Mouse (Mus musculus) thymus, postnatal 4 days (tissue): ENCODE measurements at regions not wholly inside any gene's neighbourhood (a gene's known extent, or its start where the extent isn't known, plus 50 kb on each side); places are given as distances from the start of the nearest gene placed in this dataset.
A peak's percentile ranks its signal among the peaks of the same experiment; 100 is the strongest.

Experiments
- DNase-seq: peaks from one replicate; pipeline ENCODE4 v3.0.0; 2021

DNA sequence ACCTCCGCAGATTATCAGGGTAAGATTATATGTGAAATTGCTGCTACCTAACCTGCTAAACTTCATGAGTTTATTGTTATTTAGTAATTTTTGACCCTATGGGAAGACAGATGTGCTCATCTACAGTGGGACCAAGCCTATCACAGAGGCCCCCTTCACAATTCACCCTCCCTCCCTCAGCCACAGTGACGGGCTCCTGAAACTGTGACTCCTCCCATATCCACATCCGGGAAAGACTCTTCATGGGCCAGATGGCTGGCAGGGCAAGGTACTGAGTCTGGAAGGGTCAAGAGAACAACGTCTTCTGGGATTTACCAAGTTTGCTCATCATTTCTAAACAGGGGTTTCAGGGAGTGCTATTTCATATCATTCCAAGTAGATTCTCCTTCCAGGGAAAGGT, 84.1 kb upstream of the Irs2 start:
- no peak for DNase-seq

GRCm38 (mm10) chr8:11091675-11092345, 83.6 kb upstream of the Irs2 start:
- no peak for DNase-seq

DNA sequence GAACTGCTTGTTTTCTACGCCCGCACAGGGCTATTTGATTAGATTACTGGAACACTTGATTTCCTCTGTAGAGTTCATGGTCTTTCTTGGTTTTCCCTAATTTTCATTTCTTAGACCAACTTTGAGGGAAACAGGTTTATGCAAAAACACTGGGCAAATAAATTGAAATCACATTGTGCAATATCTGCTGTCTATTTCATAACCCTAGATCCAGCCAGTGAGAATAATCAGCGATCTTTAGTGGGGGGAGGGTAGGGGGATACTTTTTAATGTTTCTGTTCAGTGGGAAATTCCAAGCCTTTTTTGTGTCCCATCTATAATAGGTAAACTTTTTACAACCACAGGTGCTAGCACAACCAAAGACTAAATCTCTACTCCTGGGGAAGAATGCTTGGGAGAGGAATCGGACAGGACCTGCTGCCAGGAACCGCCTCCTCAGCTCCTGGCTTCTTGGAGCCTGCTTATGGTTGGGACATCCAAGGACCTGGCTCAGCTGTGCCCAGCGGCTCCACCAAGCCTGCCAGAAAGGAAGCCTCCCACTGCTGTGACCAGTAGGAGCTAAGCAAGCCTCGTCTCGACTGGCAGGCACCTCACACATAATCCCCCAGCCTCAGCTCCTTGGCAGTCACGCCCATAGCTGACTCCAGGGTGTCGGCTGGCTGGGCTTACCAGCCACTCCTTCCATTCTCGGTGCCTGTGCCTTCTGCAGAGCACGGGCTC, 80.8 kb upstream of the Irs2 start:
- no peak for DNase-seq

- no peak for DNase-seq
Measured at GRCm38 (mm10) chr8:11085244-11085643, 77.0 kb upstream of the Irs2 start.

DNA sequence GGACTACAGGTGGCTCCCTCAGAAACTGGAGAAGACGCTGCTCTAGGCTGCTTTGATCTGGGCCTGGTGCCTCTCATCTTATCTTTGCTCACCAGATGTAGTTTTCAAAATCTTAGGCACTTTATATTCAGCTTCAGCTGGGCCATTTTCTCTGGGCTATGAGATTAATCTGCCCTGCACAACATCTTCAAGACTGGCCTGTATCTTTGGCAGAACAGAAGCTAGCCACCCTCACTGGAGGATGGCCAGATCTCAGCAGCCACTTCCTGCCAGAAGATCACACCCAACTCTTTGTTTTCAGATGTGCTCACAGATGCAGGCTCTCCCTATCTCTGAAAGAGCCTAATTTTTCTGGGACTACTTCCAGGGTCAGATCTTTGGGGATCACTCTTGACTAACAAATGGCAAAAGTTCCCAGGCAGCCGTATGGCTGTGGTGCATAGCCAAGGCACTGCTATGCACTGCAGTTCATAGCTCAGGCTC, 75.8 kb upstream of the Irs2 start:
- no peak for DNase-seq

DNA sequence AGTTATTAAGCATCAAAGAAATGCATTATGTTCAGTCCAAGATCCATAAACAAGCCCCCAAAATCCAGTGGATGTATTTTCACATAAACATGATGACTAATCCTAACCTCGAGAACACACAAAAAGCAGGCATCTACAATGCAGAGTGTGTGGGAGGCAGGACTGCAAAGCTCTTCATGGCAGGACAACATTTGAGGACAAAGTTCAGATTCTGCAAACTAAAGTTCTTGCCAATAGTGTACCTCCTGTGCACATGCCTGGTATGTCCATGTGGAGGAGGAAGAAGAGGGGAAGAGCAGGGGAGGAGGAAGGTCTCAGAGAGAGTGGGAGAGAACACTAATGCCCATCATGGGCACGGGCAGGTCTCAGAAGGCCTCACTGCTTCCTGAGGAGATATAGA, 72.6 kb upstream of the Irs2 start:
- DNase-seq, result no peak

DNA sequence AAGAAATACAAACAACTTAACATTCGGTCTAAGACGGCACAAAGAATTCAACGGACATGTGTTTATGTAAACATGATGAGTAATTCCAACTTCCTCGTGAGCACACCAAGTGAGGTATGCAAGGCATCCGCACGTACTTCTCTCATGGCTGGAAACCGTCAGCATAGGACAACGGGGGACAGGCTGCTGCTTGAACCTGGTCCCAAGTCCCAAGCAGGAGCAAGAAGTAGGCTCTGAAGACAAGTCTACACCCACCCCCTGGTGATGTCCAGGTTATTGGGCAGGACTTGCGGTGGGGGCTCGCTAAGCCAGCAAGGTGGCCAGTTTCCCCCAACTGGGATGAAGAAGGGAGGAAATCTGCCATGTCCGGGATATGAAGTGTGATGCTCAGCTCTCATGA, 71.5 kb upstream of the Irs2 start:
- no peak for DNase-seq

DNA sequence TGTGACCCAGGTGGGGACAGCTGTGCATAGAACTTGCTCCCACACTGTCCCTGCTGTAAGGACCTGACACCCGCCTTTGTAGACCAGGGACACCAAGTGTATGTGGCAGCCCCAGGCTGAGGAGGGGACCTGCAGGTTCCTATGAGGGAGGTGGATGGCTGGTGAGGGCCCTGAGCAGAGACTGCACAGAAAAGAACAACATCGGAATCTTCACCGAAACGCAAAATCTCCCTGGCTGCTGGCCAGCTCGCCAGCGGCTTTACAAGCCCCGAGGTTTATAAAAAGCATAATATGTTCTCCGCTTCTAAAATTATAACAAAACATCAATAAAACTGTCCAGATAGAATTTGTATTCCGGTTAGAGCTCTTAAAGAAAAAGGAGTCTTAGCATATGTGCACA, 68.9 kb upstream of the Irs2 start:
- DNase-seq, result no peak

GRCm38 (mm10) chr8:11071162-11071561, 62.9 kb upstream of the Irs2 start:
- peak; percentile 16 for DNase-seq

GRCm38 (mm10) chr8:11067450-11067849, 59.2 kb upstream of the Irs2 start:
- no peak for DNase-seq

DNA sequence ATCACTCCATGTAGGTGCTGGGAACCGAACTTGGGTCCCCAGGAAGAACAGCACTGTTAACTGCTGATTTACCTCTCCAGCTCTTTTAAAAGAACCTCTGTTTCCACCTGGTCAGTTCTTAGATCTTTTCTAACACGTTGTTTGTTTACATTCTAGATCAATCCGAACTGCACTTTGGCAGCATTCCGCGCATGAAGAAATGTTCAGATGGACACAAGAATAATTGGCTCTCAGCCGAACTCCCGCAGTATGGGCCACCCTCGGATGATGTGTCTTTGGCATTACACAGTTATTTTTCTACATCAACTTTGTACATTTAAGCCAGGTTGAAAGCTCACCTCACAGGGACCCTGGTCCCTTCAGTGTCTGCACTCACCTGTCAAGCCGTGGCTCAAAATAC, 57.7 kb upstream of the Irs2 start:
- DNase-seq, result no peak

- DNase-seq, result no peak
Measured at GRCm38 (mm10) chr8:11065303-11065702, 57.0 kb upstream of the Irs2 start.

DNA sequence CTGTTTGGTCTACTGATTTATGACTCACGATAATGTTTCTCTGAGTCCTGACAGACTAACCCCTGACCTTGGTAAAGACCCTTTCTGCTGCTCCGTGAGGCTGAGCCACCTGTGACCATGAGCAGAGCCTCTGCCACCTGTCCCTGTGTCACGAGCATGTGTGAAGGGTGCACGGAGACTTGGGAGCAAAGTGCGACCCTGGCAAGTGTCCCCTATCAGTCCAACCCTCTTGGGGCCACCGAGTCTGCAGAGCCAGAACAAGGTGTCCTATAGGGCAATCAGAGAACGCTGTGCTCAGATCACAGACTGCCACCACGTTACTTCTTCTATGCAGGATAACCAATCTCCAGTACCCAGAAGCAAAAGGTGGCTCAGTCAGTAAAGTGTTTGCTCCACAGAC, 54.8 kb upstream of the Irs2 start:
- no peak for DNase-seq

DNA sequence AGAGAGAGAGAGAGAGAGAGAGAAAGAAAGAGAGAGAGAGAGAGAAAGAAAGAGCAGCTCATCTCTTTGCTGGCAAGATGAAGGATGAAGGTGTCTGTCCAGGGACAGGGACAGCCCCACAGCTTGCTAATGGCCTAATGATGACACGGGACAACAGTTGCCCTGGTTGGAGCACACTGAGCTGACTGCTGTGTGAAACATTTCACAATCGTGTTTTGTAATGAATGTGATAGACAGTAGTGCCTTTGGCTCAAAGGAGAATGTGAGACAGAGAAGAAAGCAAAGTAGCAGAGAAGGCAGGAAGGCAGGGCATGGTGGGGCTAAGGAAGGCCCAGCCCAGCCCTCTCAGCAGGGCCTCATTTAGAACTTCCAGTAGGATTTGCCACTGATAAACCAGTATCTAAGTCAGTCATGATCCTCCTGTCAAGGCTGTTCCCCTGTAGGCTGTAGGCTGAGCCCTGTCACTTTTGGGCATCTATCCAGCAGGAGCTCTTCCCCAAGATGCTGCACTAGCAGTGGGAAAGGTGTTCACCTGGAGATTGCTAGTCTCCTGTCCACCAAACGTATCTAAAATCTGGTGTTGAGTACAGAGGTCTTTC, 54.2 kb upstream of the Irs2 start:
- no peak for DNase-seq

DNA sequence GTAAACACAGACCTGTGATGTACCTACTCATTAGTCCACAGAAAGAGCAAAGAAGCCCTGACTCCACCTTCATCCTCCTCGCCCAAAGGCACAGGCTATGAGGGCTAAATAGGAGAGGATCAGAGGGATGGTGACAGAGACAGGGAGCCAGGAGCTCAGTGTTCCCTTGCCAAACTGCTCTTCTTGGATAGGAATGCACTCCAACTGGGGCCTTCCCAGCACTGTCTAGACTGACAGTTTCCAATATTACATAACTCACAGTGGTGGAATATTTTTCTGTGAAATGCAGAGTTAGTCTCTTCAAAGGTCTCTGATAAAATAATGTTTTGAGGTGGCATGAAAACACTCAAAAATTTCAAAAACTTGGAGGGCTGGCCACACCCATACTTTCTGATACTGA, 53.5 kb upstream of the Irs2 start:
- no peak for DNase-seq

DNA sequence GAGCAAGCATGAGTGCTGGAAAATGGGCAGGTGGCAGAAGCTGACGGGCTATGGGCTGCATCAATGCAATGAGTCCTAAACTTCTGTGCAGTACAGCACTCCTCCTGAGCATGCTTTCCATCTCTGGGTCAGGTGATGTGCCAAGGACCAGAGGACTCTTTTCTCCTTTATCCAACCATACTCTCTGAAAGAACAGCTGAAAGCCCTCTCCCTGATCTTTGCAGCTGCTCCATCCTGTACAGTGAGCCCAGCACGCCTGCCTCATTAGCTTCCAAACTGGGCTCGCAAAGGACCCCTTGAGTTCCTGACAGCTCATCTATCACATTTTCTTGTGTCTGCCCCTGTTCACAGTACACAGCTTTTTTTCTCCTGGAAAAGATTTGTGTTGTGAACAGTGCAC, 52.3 kb upstream of the Irs2 start:
- no peak for DNase-seq

GRCm38 (mm10) chr8:11058392-11058791, 50.1 kb upstream of the Irs2 start:
- DNase-seq, result no peak
